Mouse (Mus musculus) CD4-positive naive resting alpha-beta T cell, adult 76 days (primary cell): Measurements from ENCODE around the gene Spesp1. TPM values are rescaled to one million over a fixed set of nuclear protein-coding genes. Genes with fewer than 3 reads are reported as not detected.

Experiments
- total RNA-seq: library from RNA; stranded (reverse); gene quantifications from one replicate; pipeline ENCODE4 v1.2.4, GENCODE M21; 2023

Spesp1 gene
- total RNA-seq, result not detected

GRCm38 (mm10) chr9:62281991-62282390 lies at the start of gene Spesp1:
Spesp1 (minus strand) TSS chr9:62282208.

Other genes starting within 250 kb of the Spesp1 start
- 10.6 TPM for gene Glce, start 159.6 kb downstream of the Spesp1 start, total RNA-seq
- gene Anp32a, start 59.1 kb upstream of the Spesp1 start, total RNA-seq, result 456 TPM